Mouse (Mus musculus) liver, adult 2 months (tissue): ENCODE results near the gene Cck.

Source experiments
- CTCF ChIP-seq: fragments of 200-500 bp; IDR thresholded peaks from 2 replicates; pipeline ENCODE4 v1.5.1; 2011; ENCODE audit warnings: low read depth, low read length, control low read depth
- POLR2A ChIP-seq: fragments of 200-500 bp; IDR thresholded peaks from 2 replicates; pipeline ENCODE4 v1.6.1; 2011; ENCODE audit warnings: low read length, control low read depth; ENCODE audit not compliant: insufficient read depth; ENCODE audit errors: extremely low read depth

DNA sequence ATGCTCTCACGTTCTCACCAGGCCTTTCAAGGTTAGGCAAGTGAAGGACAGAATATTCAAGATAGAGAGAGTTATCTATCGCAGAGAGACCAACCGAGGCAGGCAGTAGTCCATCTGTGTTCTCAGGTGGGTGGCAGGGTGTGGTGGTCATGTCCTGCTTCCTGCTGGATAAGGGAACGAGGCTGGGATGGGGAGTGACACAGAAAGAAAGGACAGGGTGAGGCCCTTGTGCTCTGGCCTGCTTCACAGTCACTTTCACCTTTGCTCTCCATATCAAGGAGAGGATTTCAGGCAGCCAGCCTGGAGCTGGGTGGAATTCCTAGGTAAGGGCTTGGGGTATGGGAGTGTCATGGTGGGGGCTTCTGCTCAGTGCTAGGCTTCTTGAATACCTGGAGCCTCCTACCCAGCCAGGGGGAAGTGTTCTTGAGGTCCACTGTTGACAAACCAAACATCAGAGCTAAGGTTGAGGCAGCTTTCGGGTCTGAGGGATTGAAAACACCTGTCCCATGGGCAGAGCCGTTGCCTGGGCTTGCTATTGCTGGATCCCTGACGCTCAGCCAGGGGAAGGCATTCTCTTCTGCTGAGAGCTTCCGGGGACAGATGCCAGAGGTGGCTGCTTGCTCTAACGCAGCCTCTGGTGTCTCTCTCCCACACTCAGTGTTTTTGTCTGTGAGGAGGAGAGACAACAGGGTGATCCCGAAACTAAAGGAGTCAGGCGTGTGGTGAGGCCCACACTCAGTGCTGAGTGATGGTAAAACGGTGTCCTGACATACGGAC is 38.6 kb downstream of the Cck start:
- no peak for TF ChIP-seq POLR2A
- no peak for TF ChIP-seq CTCF
